Mouse (Mus musculus) embryo, embryonic 11 days (tissue): ENCODE results near the gene Myzap.

Experiments
- DNase-seq: peaks from one replicate; pipeline ENCODE4 v3.0.0-alpha.2; 2015

The Myzap gene

DNA sequence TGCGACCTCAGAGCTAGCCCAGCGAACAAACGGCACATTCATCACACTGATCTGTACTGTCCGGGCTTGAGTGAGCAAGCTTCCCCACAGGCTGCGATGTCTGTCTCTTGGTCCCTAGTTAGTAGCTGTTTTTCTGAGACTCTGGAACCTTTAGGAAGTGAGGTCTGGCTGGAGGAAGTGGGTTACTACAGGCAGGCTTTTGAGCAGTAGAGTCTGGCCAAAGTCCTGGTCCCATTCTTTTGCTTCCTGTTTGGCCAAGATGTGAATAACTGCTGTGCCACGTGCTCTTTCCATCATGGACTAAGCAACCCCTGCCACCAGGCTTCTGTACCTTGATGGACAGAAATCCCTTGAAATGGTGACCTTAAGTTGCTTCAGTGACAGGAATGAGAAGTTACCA is 4.7 kb upstream of the Myzap start:
- DNase-seq, result no peak

DNA sequence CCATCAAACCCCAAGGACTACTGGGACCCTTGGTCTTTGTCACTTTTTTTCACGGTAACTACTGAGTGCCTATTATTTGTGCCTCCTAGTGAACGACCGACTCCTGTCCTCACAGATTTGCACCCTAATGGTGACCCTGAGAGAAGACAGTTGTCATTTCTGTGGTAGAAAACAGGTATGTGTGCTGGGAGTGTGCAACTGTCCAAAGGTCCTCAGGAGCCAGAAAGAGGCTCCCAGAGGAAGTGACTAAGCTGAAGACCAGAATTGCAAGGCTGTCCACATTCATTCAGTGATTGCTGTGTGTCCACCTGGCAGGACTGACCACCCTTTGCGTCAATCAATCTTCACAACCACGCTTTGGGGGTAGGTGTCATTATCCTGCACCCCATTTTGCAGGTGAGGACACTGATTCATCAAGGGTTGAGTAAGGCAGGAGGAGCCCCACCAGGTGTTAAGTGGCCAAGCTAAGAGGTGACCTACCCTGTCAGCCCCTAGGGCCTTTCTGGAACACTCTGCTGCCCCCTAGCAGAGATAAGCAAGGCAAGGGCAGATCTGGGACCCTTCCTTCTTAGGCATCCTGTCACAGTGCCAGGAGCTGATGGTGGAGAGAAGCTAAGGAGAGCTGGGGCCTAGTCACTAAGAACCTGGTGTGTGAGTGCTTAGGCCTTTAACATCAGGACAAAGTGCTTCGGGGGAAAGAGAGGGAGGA is 571 bp upstream of the Myzap start:
- no peak for DNase-seq

DNA sequence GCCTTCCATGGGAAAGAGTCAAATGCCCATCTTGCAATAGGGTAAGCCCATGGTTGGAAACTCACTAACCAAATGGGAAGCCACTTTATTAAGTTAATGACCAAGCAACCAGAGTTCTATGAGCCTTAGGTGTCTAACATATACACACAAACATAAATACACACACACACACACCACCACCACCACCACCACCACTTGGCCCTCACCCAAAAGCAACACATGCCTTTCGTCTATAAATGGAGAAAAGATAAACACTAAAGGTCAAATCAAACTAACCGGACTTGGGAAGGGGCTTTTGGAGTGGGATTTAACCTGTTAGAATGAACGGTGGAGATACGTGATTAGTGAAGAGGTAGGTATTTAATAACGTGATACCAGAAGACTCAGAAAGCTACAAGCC is 1.1 kb downstream of the Myzap start:
- no peak for DNase-seq

DNA sequence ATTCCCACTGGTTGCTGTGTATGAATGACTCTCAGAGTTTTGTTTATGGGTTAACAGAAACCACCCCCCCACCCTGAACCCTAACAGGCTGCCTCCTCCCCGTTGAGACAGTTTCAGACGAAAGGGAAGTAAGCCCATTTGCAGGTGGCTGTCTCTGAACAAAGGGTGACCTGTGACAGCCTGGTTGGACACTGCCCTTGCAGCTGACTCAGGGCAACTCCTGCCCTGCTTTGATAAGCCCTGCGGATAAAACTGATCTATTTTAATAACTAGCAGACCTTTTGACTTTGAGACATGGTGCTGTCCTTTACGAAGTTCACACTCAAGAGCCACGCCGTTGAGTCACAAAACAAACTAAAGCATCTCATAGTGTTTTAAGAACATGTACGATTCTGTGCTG is 2.4 kb downstream of the Myzap start:
- DNase-seq, result no peak

DNA sequence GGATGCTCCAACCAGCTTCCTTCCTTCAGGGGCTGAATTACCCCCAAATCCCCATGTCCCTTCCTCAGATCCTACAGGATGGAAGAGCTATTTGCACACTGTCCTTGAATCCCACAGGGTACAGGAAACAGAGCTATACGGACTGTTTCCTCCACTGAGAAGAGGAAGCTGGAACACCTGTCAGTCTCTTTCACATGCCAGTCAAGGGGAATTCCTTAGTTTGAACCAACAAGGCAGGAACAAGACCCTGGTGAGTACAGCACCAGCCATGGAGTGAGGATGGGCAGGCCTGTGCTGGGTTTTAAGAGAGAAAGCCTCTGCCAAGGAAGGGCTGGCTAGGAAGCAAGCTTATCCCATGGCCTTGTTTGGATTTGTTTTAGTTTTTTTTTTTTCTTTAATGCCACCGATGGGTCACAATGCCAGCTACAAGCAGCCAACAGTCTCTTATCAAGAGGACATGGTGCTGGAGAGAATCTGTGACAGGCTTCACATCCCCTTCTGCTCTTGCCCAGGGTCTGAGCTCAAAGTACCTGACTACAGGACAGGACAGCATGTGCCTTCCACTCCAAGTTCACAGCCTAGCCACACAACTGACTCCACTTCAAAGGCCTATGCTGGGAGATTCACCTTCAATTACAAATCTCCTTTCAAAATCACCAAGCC is 3.1 kb downstream of the Myzap start:
- no peak for DNase-seq

DNA sequence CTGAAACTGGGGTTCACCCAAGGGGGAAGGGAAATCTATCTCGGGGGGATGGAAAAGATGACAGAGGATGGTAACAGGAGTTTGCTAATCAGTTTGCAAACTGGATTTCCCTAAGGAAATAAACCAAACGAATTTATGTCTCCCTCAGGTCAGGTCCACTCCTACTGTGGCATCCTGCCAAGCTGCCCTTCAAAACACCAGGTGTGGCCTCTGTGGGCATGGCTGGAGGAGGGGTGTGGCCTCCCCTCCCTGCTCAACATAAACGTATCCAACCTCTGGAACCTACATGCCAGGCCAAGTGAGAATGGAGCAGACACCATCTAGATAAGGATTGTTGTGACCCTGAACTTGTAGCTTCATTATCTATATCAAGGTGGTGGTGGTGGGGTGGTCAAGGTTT is 5.8 kb downstream of the Myzap start:
- no peak for DNase-seq

DNA sequence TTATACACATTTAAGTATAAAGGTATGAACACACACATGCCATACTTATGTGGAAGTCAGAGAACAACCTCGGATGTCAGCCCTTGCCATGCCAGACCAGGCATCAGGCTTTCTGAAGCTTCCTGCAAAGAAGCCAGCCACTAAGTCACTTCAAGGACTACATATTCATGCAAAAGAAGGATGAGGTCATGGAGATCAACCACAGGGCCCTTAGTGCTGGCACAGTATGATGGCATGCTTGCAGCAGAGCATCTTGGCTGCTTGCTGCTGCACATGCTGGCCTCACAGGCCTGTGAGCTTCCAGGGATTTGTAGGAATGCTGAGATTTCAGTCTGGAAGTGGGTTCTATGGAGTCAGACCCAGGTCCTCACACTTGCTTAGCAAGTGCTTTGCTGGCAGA is 9.4 kb downstream of the Myzap start:
- no peak for DNase-seq

DNA sequence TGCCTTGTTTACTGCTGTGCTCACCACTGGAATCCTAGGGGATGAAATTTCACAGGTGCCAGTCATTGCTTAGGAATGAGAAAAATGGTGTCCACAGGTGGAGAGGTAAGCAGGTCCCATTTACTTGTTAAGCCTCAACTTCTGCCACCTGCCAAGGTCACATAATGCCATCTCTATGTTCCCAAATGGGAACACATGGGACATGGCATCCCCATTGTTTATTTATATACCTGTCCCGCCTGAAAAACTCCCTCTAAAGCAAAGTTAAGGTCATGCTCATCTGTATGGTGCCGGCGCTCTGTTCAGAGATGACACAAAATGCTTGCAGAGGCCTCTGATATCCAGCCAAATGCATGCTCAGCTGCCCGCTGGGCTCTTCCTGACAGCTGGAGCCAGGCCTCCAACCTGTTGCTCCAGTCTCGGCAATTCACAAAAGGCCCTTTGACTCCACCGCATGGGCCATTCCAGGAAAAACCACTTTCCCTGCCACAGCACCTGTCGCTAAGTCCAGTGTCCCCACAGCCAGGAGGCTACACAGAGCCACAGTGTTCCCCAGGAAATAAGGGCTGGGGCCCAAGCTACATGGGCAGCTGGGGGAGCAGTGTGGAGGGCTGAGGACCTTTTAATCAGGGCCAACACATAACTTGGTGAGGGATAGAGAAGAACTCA is 13.1 kb downstream of the Myzap start:
- no peak for DNase-seq

DNA sequence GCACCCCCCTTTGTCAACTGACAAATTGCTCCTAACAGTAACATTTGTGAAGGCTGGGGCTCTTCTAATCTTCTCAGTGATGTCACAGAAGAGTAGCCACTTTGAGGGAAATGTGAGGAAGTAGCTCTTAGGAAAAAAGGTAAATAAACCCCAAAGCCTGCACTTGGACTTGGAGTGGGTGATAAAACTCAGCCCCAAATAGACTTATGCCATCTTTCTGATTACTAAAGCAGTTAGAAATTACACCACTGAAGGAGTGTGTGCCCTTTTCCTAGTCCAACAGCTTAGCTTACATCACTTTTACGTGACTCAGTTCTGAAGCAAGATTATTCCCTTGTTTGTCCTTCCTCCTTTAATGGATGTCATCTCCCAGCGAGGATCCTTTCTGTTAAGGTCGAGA is 17.7 kb downstream of the Myzap start:
- no peak for DNase-seq

DNA sequence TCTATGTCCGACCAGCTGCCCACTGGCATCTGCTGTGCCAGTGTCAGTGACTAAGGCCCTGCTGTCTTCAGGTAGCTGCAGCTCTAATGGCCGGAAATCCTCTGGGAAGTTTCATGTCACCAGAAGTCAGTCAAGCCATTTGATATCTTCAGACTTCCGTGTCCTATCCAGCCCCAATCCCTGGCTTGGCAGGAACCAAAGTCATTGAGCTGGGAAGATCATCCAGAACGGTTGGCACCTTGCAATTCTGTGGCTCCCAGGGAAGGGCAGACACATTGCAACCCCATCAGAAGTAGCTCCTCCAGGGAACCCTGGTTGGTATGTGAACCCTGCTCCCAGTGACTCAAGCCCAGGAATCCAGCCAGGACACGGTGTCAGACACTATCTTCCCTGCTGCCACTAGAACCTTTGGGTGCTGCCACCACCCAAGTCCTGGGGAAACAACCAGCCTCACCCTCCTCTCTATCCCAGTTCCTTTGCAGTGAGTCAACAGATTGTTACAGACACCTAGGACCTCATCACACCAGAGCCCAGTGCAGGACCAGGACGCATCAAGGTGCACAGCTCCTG is 18.3 kb downstream of the Myzap start:
- no peak for DNase-seq

DNA sequence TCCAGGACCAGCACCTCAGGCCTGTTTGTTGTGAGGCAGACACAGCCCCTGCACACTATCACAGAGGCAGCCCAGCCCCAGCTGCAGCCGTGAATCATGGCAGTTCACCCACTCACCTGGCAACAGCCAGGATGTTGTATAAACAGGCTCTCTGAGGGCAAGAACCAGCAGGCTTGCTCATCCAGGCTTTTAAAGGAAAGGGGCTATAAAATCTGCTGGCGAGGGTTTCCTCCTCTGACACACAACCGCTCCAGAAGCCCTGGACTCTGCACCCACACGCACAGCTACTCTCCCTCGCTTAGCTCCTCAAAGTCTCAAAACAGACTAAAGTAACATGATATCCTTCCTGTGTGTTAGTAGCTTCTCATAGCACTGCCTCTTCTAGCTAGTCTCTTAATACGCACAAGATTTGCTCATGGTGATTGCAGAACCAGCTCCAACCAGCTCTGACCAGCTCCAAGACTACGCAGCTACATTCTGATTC is 21.0 kb downstream of the Myzap start:
- peak; percentile 26 for DNase-seq

DNA sequence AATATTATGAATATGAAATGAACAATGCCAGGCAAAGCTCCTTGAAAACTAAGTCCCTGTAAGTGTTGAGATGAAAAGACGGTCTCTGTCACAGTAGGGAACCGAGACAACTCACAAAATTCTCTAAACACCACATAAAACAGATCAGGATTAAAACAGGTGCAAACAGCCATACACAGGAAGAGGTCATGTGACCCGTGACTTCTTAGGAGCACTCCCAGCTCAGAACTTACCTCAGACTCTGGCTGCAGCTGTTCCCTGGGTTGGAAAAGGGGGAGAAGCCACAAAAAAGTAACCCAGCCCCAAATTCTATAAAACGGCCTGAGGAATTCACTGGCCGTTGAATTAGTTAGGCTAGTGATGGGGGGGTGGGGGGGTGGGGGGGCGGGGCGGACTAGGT is 22.0 kb downstream of the Myzap start:
- no peak for DNase-seq

DNA sequence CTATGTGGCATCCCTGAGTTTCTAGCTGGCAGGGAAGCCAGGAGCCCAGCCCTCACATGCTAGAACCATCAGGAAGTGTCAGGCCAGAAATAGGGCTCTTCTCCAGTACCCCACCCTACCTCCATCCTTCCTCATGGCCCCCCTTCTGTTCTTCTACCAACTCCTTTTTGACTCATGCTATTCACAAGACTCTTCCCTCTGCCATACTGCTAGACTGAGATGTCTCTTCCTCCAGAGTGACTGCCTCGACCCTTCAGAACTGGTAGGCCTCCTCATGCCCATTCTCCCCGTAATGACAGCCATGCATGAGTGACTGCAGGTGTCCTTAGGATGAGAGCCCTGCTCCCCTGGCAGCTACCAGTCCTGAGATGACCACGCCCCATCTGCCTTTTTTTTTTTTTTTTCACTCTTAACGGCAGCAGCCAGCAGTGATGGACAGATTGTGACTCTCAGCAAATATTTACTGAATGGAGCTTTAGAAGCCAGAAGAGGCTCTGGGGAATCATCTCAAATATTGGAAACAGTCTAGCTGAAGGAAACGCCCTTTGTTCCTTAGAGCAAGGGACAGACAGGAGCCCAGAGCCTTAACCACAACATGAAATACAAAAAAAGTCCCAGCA is 23.7 kb downstream of the Myzap start:
- DNase-seq, result no peak

DNA sequence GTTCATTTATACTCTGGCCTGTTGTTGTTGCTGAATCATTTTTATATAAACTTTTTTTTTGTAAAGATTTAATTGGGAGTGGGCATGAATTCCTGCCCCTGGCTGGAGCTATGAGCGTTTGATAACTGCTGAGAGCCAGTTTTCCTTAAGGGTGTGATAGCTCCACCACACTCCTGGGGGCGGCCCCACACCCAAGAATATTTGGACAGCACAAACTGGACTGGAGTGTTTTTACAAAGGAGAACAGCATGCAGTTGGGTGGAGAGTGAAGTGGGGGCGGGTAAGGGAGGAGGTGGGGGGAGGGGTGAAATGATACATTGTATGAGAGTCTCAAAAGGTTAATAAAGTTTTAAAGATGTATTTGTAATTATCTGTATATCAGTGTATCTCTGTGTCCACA is 24.8 kb downstream of the Myzap start:
- no peak for DNase-seq

DNA sequence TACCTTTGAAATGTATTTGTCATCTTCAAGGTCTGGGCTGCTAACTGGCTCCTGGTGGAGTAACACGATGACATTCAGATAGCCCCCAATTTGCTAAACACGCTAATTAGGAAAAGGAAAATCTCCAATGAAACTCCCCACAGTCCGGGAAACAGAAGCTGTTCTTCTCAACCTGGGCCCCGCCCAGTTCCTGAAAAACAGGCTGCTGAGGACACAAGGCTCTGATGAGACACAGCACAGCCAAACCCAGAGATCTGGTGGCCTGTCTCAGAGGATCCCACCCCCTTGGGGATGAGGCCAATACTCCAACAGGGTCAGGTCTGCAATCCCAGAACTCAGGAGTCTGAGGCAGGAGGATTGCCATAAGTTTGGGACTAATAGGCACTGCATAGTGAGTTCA is 25.4 kb downstream of the Myzap start:
- no peak for DNase-seq

DNA sequence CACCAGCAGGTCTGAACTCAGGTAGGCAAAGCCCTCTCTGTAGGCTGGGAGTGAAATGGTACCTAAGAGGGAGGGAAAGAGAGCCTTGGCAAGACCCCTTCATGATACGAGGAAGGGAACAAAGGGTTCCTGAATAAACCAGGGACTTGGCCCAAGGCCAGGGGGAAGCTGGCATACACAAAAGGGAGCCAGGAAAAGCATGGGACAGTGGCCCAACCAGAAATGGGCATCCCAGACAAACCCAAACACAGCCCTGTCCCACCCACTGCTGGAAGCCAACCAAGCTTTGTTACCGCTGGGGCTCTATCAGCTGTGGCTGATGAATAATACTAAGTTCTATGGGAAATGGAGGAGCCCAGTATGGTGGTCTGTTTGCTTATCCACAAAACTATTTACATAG is 34.4 kb downstream of the Myzap start:
- DNase-seq, result no peak

DNA sequence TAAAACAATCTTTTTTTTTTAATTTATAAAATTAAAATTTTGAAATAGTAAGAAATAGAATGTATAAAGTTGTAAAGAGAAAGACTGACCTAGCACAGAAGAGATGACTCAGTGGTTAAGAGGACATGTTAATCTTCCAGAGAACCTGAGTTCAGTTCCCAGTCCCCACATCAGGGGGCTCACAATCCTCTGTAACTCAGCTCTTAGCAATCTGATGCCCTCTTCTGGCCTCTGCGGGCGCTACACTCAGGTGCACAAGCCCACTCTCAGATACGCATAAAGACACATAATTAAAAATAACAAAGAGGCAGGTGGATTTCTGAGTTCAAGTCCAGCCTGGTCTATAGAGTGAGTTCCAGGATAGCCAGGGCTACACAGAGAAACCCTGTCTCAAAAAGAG is 38.2 kb downstream of the Myzap start:
- DNase-seq, result no peak

DNA sequence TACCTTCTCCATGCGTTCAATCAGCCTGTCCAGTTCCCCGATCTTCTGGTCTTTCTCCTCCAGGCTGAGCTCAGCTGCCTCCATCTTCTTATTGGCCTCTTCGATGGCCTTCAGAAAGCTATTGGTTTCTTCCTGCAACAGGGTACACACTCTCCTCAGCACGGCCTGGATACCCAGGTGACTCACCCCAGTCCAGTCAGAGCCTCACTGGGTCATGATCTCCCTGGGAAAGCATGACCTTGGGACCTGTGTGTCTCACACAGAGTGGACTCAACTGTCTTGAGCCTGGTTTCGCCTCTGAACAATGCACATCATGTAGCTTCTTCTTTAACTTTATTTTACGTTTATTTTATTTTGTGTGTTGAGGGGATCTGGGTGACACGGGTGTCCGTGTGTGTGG is 42.0 kb downstream of the Myzap start:
- DNase-seq, result no peak

DNA sequence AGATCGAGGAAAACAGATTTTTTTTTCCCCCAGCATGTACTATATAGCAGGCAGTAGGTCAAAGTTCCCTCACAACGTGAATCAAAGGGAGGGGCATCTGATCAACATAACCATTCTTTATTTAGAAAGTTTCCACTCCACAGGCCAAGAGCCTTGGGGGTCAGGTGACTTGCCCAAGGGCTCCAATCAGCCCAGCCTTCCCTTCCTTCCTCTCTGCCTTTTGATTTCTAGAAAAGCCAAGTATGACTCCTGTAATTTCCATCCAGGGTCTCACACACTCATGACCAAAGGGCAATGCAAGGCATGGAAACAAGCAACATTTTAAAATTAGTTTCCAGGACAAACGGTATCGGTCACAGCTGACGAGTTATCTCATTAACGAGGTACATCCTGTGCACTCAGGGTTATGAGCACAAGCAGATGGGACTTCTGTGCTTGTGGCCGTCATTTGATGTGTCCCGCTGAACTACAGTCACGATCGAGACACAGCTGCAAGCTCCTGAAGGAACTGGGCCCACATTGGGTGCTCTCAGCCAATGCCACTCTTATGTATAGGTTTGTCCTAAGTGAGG is 44.4 kb downstream of the Myzap start:
- no peak for DNase-seq

DNA sequence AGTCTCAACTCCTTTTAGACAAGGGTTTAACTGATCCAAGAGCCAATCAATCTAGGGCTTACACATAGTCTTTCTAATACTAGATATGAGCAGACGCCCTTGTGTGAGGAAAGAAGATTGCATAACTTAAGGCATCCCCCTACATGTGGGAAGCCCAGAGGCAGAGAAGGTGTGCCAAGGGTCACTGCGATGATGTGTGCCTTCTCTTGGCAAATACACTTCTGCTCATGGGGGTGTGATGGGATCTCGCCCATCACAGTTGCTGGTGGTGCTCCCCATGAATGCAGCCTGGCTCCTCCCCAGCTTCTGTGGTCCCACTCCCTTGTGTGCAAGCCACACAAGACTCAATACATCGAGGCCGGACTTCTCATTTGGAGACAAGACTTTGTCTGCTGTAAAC is 47.3 kb downstream of the Myzap start:
- no peak for DNase-seq

DNA sequence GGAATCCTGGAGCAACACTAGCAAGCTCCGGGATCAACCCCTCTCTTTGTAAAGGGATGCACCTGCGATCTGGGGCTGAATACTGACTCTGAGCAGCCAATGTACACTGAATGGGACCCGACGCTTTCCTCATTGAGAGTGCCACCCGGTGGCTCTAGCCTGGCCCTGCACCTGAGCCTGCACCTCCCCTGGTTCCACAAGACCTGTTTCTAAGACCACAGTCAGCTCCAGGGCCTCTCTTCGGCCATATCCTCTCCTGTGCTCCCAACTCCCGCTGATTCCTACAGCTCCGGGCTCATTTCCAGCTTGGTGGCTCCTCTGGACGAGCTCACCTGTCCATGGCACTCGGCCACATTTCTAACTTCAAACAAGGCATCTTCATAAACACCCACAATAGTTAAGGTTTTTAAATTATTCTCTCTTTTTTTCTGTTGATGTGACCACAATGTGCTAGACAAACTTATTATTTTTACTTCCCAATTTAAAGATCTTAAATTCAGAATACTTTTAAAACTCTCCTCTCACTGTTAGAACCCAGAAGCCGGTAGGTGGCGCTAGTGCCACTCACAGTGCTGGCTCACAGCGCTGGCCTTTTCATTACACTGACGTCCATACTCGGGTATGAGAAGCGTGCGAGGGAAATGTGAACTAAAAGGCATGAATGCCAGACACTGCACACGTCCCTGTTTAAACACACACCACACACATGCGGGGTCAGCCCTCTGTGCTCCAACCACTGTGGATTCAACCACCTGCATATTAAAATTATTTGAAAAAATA is 48.5 kb downstream of the Myzap start:
- DNase-seq, result peak; percentile 93

DNA sequence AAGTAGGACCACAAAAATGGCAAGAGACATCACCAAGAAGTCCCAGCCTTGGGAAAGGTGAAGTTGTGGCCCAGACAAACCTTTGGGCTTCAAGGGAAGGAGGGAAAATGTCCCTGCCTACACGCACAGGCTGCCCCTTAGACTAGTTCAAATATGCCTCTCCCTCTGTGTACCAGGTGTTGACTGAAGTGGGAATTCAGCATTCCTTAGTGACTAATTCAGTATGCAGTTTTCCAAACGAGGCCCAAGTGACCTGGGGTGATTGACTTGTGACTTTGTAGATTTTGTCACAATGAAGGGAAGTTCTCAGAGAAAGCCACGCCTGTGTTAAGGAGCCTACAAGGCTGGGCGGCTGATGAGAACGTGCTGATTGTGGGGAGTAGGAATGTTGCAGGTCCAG is 49.9 kb downstream of the Myzap start:
- no peak for DNase-seq
